Mouse (Mus musculus): ENCODE measurements at regions not wholly inside any gene's neighbourhood (a gene's known extent, or its start where the extent isn't known, plus 50 kb on each side); places are given as distances from the start of the nearest gene placed in this dataset.
A peak's percentile ranks its signal among the peaks of the same experiment; 100 is the strongest.

- Histone ChIP-seq H3K27ac (ENCODE audit: low read depth, low read length) (no peak overlapping the region), H3K36me3 (ENCODE audit: control insufficient read depth, insufficient read depth) (no peaks in the 10 kb centered on the region), H3K9me3 (ENCODE audit: control insufficient read depth) (no peaks in the 10 kb centered on the region), H3K9ac (ENCODE audit: low read depth, low read length) (no peak overlapping the region), H3K27me3 (replicated peaks; ENCODE audit: control insufficient read depth, insufficient read depth, low read length) (no peaks in the 10 kb centered on the region; the same call in 1 of the 2 replicates), H3K4me2 (replicated peaks; ENCODE audit: low read depth) (no peak overlapping the region), H3K4me3 (ENCODE audit: low read depth, low read length) (no peak overlapping the region), H3K4me1 (replicated peaks; ENCODE audit: control insufficient read depth, insufficient read depth, low read length) (no peaks in the 10 kb centered on the region)
- no peak for TF ChIP-seq CTCF (IDR thresholded peaks at IDR 0.05; ENCODE audit: low read depth)
- 72% methylated on average over 9 of the region's 9 CpGs for WGBS
- ATAC-seq = no peak
Observed at GRCm38 (mm10) chr12:78001846-78002245, 192.2 kb upstream of the Gm6657 start.

DNA sequence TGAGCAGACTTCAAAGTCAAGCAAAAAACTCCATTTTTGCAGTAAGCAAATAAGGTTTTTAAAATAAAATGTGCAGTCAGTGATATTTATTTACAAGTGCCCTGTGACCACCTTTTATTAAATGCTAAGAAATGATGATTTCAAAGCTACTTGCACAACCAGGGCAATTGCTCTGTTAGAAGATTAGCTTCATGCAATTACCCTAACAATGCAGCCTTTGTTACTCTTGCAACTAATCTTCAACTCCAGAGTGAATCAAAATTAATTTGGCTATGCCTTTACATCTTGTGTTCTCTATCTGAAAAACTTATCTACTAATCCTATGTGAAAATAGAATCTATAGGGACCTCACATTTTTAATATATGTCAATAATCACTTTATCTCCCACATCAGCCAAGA lies 160.3 kb upstream of the Gm6657 start:
- Histone ChIP-seq H3K36me3 (ENCODE audit: control insufficient read depth, insufficient read depth) (no peaks in the 10 kb centered on the region), H3K4me2 (replicated peaks; ENCODE audit: low read depth) (no peak overlapping the region), H3K27me3 (replicated peaks; ENCODE audit: control insufficient read depth, insufficient read depth, low read length) (no peaks in the 10 kb centered on the region), H3K27ac (ENCODE audit: low read depth, low read length) (no peak overlapping the region), H3K9me3 (ENCODE audit: control insufficient read depth) (no peaks in the 10 kb centered on the region), H3K4me3 (ENCODE audit: low read depth, low read length) (no peak overlapping the region), H3K4me1 (replicated peaks; ENCODE audit: control insufficient read depth, insufficient read depth, low read length) (no peaks in the 10 kb centered on the region), H3K9ac (ENCODE audit: low read depth, low read length) (no peak overlapping the region)
- no peak for ATAC-seq
- TF ChIP-seq CTCF (IDR thresholded peaks at IDR 0.05; ENCODE audit: low read depth) = no peak

GRCm38 (mm10) chr12:78046582-78046981 lies 147.5 kb upstream of the Gm6657 start:
- Histone ChIP-seq H3K4me1 (replicated peaks; ENCODE audit: control insufficient read depth, insufficient read depth, low read length) (no peaks in the 10 kb centered on the region), H3K4me2 (replicated peaks; ENCODE audit: low read depth) (no peak overlapping the region), H3K9me3 (ENCODE audit: control insufficient read depth) (no peaks in the 10 kb centered on the region), H3K27me3 (replicated peaks; ENCODE audit: control insufficient read depth, insufficient read depth, low read length) (no peaks in the 10 kb centered on the region), H3K27ac (ENCODE audit: low read depth, low read length) (no peak overlapping the region), H3K9ac (ENCODE audit: low read depth, low read length) (no peak overlapping the region), H3K36me3 (ENCODE audit: control insufficient read depth, insufficient read depth) (no peaks in the 10 kb centered on the region), H3K4me3 (ENCODE audit: low read depth, low read length) (no peak overlapping the region)
- 72% methylated on average over 4 of the region's 4 CpGs for WGBS
- ATAC-seq = no peak
- peak; percentile 43 for TF ChIP-seq CTCF (IDR thresholded peaks at IDR 0.05; ENCODE audit: low read depth)

DNA sequence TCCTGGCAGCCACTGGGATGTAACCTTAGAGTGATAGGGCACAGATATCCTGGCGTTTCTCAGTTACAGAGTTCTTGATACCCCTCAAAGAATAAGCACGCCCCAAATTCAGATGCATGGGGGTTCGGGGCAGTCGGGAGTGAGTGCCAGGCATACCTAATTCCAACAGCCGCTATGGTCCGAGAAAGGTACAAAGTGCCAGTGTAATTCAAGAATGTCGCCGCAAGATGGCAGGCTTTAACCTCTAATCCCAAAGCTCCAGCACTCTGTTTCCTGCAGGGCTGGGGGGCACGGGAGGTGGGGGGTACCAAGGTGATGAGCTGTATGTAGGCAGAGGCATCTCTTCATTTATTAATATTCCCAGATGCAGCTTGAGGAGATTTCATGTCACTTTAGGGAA lies 138.1 kb upstream of the Gm6657 start:
- peak overlapping the region; percentile 38 for H3K4me2 ChIP-seq (replicated peaks; ENCODE audit: low read depth)
- no peak overlapping the region for H3K4me3 ChIP-seq (ENCODE audit: low read depth, low read length)
- 4% methylated on average over 9 of the region's 9 CpGs for WGBS
- ATAC-seq = no peak
- TF ChIP-seq CTCF (IDR thresholded peaks at IDR 0.05; ENCODE audit: low read depth) = peak; percentile 85
- no peaks in the 10 kb centered on the region for H3K27me3 ChIP-seq (replicated peaks; ENCODE audit: control insufficient read depth, insufficient read depth, low read length)
- H3K36me3 ChIP-seq (ENCODE audit: control insufficient read depth, insufficient read depth) = no peaks in the 10 kb centered on the region
- H3K9me3 ChIP-seq (ENCODE audit: control insufficient read depth) = no peaks in the 10 kb centered on the region
- H3K9ac ChIP-seq (ENCODE audit: low read depth, low read length) = no peak overlapping the region
- H3K27ac ChIP-seq (ENCODE audit: low read depth, low read length) = no peak overlapping the region
- no peaks in the 10 kb centered on the region for H3K4me1 ChIP-seq (replicated peaks; ENCODE audit: control insufficient read depth, insufficient read depth, low read length)

- Histone ChIP-seq H3K27me3 (replicated peaks; ENCODE audit: control insufficient read depth, insufficient read depth, low read length) (no peaks in the 10 kb centered on the region), H3K4me3 (ENCODE audit: low read depth, low read length) (no peak overlapping the region), H3K4me1 (replicated peaks; ENCODE audit: control insufficient read depth, insufficient read depth, low read length) (no peaks in the 10 kb centered on the region), H3K4me2 (replicated peaks; ENCODE audit: low read depth) (no peak overlapping the region), H3K36me3 (ENCODE audit: control insufficient read depth, insufficient read depth) (no peaks in the 10 kb centered on the region), H3K27ac (ENCODE audit: low read depth, low read length) (no peak overlapping the region), H3K9ac (ENCODE audit: low read depth, low read length) (no peak overlapping the region), H3K9me3 (ENCODE audit: control insufficient read depth) (no peaks in the 10 kb centered on the region)
- 50% methylated on average over 3 of the region's 3 CpGs for WGBS
- no peak for TF ChIP-seq CTCF (IDR thresholded peaks at IDR 0.05; ENCODE audit: low read depth)
- ATAC-seq = no peak
Observed at GRCm38 (mm10) chr12:78057166-78057565, 136.9 kb upstream of the Gm6657 start.

GRCm38 (mm10) chr12:78059965-78060364 lies 134.1 kb upstream of the Gm6657 start:
- H3K4me3 ChIP-seq (ENCODE audit: low read depth, low read length) = no peak overlapping the region
- H3K4me1 ChIP-seq (replicated peaks; ENCODE audit: control insufficient read depth, insufficient read depth, low read length) = no peaks in the 10 kb centered on the region
- WGBS = 67% methylated on average over 5 of the region's 5 CpGs
- H3K36me3 ChIP-seq (ENCODE audit: control insufficient read depth, insufficient read depth) = no peaks in the 10 kb centered on the region
- no peak for TF ChIP-seq CTCF (IDR thresholded peaks at IDR 0.05; ENCODE audit: low read depth)
- H3K27ac ChIP-seq (ENCODE audit: low read depth, low read length) = no peak overlapping the region
- H3K9me3 ChIP-seq (ENCODE audit: control insufficient read depth) = no peaks in the 10 kb centered on the region
- no peak for ATAC-seq
- no peak overlapping the region for H3K4me2 ChIP-seq (replicated peaks; ENCODE audit: low read depth)
- no peaks in the 10 kb centered on the region for H3K27me3 ChIP-seq (replicated peaks; ENCODE audit: control insufficient read depth, insufficient read depth, low read length)
- no peak overlapping the region for H3K9ac ChIP-seq (ENCODE audit: low read depth, low read length)

DNA sequence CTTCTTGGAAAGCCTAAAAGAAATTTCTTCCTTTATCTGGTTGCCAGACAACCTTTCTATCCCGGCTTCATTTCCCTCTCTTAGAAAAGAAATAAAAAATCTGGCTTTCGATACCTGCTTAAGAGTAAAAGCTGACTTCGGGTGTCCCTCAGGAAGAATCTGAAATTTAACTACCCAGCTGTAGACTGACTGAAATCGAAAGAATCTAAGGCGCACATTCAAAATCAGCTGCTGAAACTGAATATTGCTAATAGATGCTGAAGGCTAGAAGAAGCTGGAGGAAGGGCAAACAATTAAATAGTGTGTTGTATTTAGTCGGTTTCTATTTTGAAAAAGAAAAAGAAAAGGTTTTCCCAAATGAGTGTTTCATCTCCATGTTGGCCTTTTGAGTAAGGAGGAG lies 128.0 kb upstream of the Gm6657 start:
- no peak overlapping the region for H3K4me2 ChIP-seq (replicated peaks; ENCODE audit: low read depth)
- no peak for ATAC-seq
- TF ChIP-seq CTCF (IDR thresholded peaks at IDR 0.05; ENCODE audit: low read depth) = no peak
- no peaks in the 10 kb centered on the region for H3K9me3 ChIP-seq (ENCODE audit: control insufficient read depth)
- H3K36me3 ChIP-seq (ENCODE audit: control insufficient read depth, insufficient read depth) = no peaks in the 10 kb centered on the region
- WGBS = 88% methylated on average over 6 of the region's 6 CpGs
- no peak overlapping the region for H3K27ac ChIP-seq (ENCODE audit: low read depth, low read length)
- no peak overlapping the region for H3K4me3 ChIP-seq (ENCODE audit: low read depth, low read length)
- no peaks in the 10 kb centered on the region for H3K27me3 ChIP-seq (replicated peaks; ENCODE audit: control insufficient read depth, insufficient read depth, low read length)
- no peak overlapping the region for H3K9ac ChIP-seq (ENCODE audit: low read depth, low read length)
- no peaks in the 10 kb centered on the region for H3K4me1 ChIP-seq (replicated peaks; ENCODE audit: control insufficient read depth, insufficient read depth, low read length)
